Mouse (Mus musculus): ENCODE results near the gene Iffo2. TPM values are rescaled to one million over a fixed set of nuclear protein-coding genes. Genes with fewer than 3 reads are reported as not detected.

Gene Iffo2
- polyA plus RNA-seq, 1 experiment from 2014 or later: 1.2 TPM

GRCm38 (mm10) chr4:139490413-139491055 is 39.8 kb upstream of the Iffo2 start:
- H3K4me2 ChIP-seq (ENCODE audit: low read depth, low read length): no peak overlapping the region
- DNase-seq (no peak), ATAC-seq (no peak)
- peaks cover 49% of the 10 kb centered on the region for H3K36me3 ChIP-seq (replicated peaks; ENCODE audit: insufficient read depth, low read length)
- no peak overlapping the region for H3K4me3 ChIP-seq (ENCODE audit: low read depth, low read length)
- peaks cover 9% of the 10 kb centered on the region; the same call in 1 of the 2 replicates for H3K4me1 ChIP-seq (ENCODE audit: insufficient read depth)
- H3K9me3 ChIP-seq (ENCODE audit: low read length): no peaks in the 10 kb centered on the region
- WGBS (ENCODE audit: insufficient replicate concordance): 78% methylated on average over 11 of the region's 11 CpGs
- no peaks in the 10 kb centered on the region for H3K27me3 ChIP-seq (ENCODE audit: insufficient read depth, low read length)
- no peak overlapping the region for H3K9ac ChIP-seq (replicated peaks)
- TF ChIP-seq EP300 (IDR thresholded peaks at IDR 0.05; ENCODE audit: low read depth): no peak
- TF ChIP-seq CTCF (IDR thresholded peaks at IDR 0.05; ENCODE audit: low read depth): no peak
- no peak overlapping the region for H3K27ac ChIP-seq (ENCODE audit: low read depth)

GRCm38 (mm10) chr4:139491541-139492170 is 38.7 kb upstream of the Iffo2 start:
- Histone ChIP-seq H3K4me2 (ENCODE audit: low read depth, low read length) (no peak overlapping the region), H3K27ac (ENCODE audit: low read depth) (no peak overlapping the region), H3K36me3 (replicated peaks; ENCODE audit: insufficient read depth, low read length) (peaks cover 44% of the 10 kb centered on the region), H3K4me3 (ENCODE audit: low read depth, low read length) (no peak overlapping the region), H3K9me3 (ENCODE audit: low read length) (no peaks in the 10 kb centered on the region), H3K27me3 (ENCODE audit: insufficient read depth, low read length) (no peaks in the 10 kb centered on the region), H3K4me1 (ENCODE audit: insufficient read depth) (peaks cover 9% of the 10 kb centered on the region; the same call in 1 of the 2 replicates), H3K9ac (replicated peaks) (no peak overlapping the region)
- DNase-seq (no peak), ATAC-seq (no peak)
- TF ChIP-seq EP300 (IDR thresholded peaks at IDR 0.05; ENCODE audit: low read depth) (no peak), CTCF (IDR thresholded peaks at IDR 0.05; ENCODE audit: low read depth) (no peak)
- 93% methylated on average over 5 of the region's 5 CpGs for WGBS (ENCODE audit: insufficient replicate concordance)

GRCm38 (mm10) chr4:139492258-139492833 is 38.0 kb upstream of the Iffo2 start:
- peak overlapping the region; percentile 52 for H3K27ac ChIP-seq (ENCODE audit: low read depth)
- H3K9me3 ChIP-seq (ENCODE audit: low read length): no peaks in the 10 kb centered on the region
- DNase-seq (no peak), ATAC-seq (0 out of 2 replicates have a peak, but pooled peaks have one; percentile 6)
- no peak overlapping the region for H3K9ac ChIP-seq (replicated peaks)
- WGBS (ENCODE audit: insufficient replicate concordance): 35% methylated on average over 3 of the region's 3 CpGs
- peaks cover 38% of the 10 kb centered on the region for H3K36me3 ChIP-seq (replicated peaks; ENCODE audit: insufficient read depth, low read length)
- no peak for TF ChIP-seq CTCF (IDR thresholded peaks at IDR 0.05; ENCODE audit: low read depth)
- TF ChIP-seq EP300 (IDR thresholded peaks at IDR 0.05; ENCODE audit: low read depth): no peak
- H3K4me2 ChIP-seq (ENCODE audit: low read depth, low read length): no peak overlapping the region
- H3K4me1 ChIP-seq (ENCODE audit: insufficient read depth): peaks cover 9% of the 10 kb centered on the region; the same call in 1 of the 2 replicates
- H3K27me3 ChIP-seq (ENCODE audit: insufficient read depth, low read length): no peaks in the 10 kb centered on the region
- no peak overlapping the region for H3K4me3 ChIP-seq (ENCODE audit: low read depth, low read length)

GRCm38 (mm10) chr4:139493227-139494025 is 36.9 kb upstream of the Iffo2 start:
- WGBS (ENCODE audit: insufficient replicate concordance): 45% methylated on average over 9 of the region's 9 CpGs
- TF ChIP-seq CTCF (IDR thresholded peaks at IDR 0.05; ENCODE audit: low read depth) (no peak), EP300 (IDR thresholded peaks at IDR 0.05; ENCODE audit: low read depth) (no peak)
- ATAC-seq: peak; percentile 53
- Histone ChIP-seq H3K9ac (replicated peaks) (0 out of 2 replicates have a peak overlapping the region, but pooled peaks have one; percentile 2), H3K4me3 (ENCODE audit: low read depth, low read length) (no peak overlapping the region), H3K27ac (ENCODE audit: low read depth) (peak overlapping the region; percentile 52), H3K4me2 (ENCODE audit: low read depth, low read length) (peak overlapping the region; percentile 7; the same call in 1 of the 2 replicates), H3K27me3 (ENCODE audit: insufficient read depth, low read length) (no peaks in the 10 kb centered on the region), H3K36me3 (replicated peaks; ENCODE audit: insufficient read depth, low read length) (peaks cover 29% of the 10 kb centered on the region), H3K4me1 (ENCODE audit: insufficient read depth) (peaks cover 9% of the 10 kb centered on the region; the same call in 1 of the 2 replicates), H3K9me3 (ENCODE audit: low read length) (no peaks in the 10 kb centered on the region)
- peak; percentile 59 for DNase-seq

GRCm38 (mm10) chr4:139500814-139501213 is 29.5 kb upstream of the Iffo2 start:
- Histone ChIP-seq H3K4me2 (ENCODE audit: low read depth, low read length) (no peak overlapping the region), H3K9ac (replicated peaks) (no peak overlapping the region), H3K9me3 (ENCODE audit: low read length) (peaks cover 7% of the 10 kb centered on the region), H3K27ac (ENCODE audit: low read depth) (no peak overlapping the region), H3K4me1 (ENCODE audit: insufficient read depth) (no peaks in the 10 kb centered on the region), H3K27me3 (ENCODE audit: insufficient read depth, low read length) (no peaks in the 10 kb centered on the region), H3K36me3 (replicated peaks; ENCODE audit: insufficient read depth, low read length) (no peaks in the 10 kb centered on the region), H3K4me3 (ENCODE audit: low read depth, low read length) (no peak overlapping the region)
- ATAC-seq (no peak), DNase-seq (no peak)
- WGBS (ENCODE audit: insufficient replicate concordance): 79% methylated on average over 14 of the region's 14 CpGs
- TF ChIP-seq EP300 (IDR thresholded peaks at IDR 0.05; ENCODE audit: low read depth) (no peak), CTCF (IDR thresholded peaks at IDR 0.05; ENCODE audit: low read depth) (no peak)
